Mouse (Mus musculus) C2C12 (cell line): Measurements from ENCODE around the gene Birc3. TPM values are rescaled to one million over a fixed set of nuclear protein-coding genes. Genes with fewer than 3 reads are reported as not detected.
A peak's percentile ranks its signal among the peaks of the same experiment; 100 is the strongest.
"Not testable (repeated sequence)": the region's sequence is repeated elsewhere in the genome, so short reads cannot be mapped to it uniquely, and the experiment has no call there.

Source experiments
- H3K27me3 ChIP-seq: one replicate; pipeline ENCODE4 v1.6.1; 2011; ENCODE audit not compliant: control insufficient read depth, insufficient read depth, insufficient read length
- H3K36me3 ChIP-seq: one replicate; pipeline ENCODE4 v1.6.1; 2011; ENCODE audit not compliant: control insufficient read depth, insufficient read depth
- H3K4me3 ChIP-seq: one replicate; pipeline ENCODE4 v1.5.1; 2011; ENCODE audit warnings: mild to moderate bottlenecking, control low read depth; ENCODE audit not compliant: poor library complexity, insufficient read depth, severe bottlenecking
- H3K79me2 ChIP-seq: one replicate; pipeline ENCODE4 v1.6.1; 2011; ENCODE audit not compliant: control insufficient read depth, insufficient read depth
- H3K79me3 ChIP-seq: one replicate; pipeline ENCODE4 v1.6.1; 2011; ENCODE audit warnings: low read depth, control low read depth
- H3ac ChIP-seq: one replicate; pipeline ENCODE3; 2011; ENCODE audit warnings: low read depth; ENCODE audit not compliant: control insufficient read depth, insufficient read length
- CEBPB ChIP-seq: IDR thresholded peaks from one replicate; pipeline ENCODE4 v1.6.1; 2011; ENCODE audit warnings: low read depth, mild to moderate bottlenecking, control low read depth, moderate library complexity
- CTCF ChIP-seq: IDR thresholded peaks from one replicate; pipeline ENCODE4 v1.5.1; 2011; ENCODE audit not compliant: control insufficient read depth, insufficient read depth, insufficient read length
- FOSL1 ChIP-seq: IDR thresholded peaks from one replicate; pipeline ENCODE4 v1.8.0; 2011; ENCODE audit warnings: mild to moderate bottlenecking, low read length; ENCODE audit not compliant: poor library complexity, insufficient read depth, severe bottlenecking
- MAX ChIP-seq: IDR thresholded peaks from one replicate; pipeline ENCODE4 v1.6.1; 2011; ENCODE audit warnings: mild to moderate bottlenecking, control low read depth
- MYOD1 ChIP-seq: IDR thresholded peaks from one replicate; pipeline ENCODE4 v1.6.1; 2011; ENCODE audit warnings: low read depth; ENCODE audit not compliant: control insufficient read depth, insufficient read length
- MYOG ChIP-seq: IDR thresholded peaks from one replicate; pipeline ENCODE4 v1.6.1; 2011; ENCODE audit not compliant: control insufficient read depth, insufficient read length; ENCODE audit errors: extremely low read depth
- USF1 ChIP-seq: IDR thresholded peaks from one replicate; pipeline ENCODE4 v1.6.1; 2011; ENCODE audit warnings: low read depth, mild to moderate bottlenecking, control low read depth, moderate library complexity
- polyA plus RNA-seq: library from polyadenylated mRNA; unstranded; fragments of >200 nt; fragmentation: generic; extraction: Trizol; gene quantifications from one replicate; pipeline ENCODE4 v1.2.1, GENCODE M21; 2012; ENCODE audit warnings: missing spikeins

The Birc3 gene
- polyA plus RNA-seq, 1 experiment: 0.05 TPM

GRCm38 (mm10) chr9:7903825-7904224, 30.8 kb upstream of the Birc3 start:
- Histone ChIP-seq H3K36me3 (no peaks in the 10 kb centered on the region), H3K27me3 (no peaks in the 10 kb centered on the region), H3K79me2 (no peaks in the 10 kb centered on the region), H3K4me3 (no peak overlapping the region), H3K79me3 (no peaks in the 10 kb centered on the region), H3ac (no peak overlapping the region)
- TF ChIP-seq USF1: no peak
- no peak for TF ChIP-seq MYOD1
- no peak for TF ChIP-seq CEBPB
- no peak for TF ChIP-seq CTCF
- no peak for TF ChIP-seq FOSL1
- no peak for TF ChIP-seq MAX
- TF ChIP-seq MYOG: no peak

GRCm38 (mm10) chr9:7903262-7903661, 30.3 kb upstream of the Birc3 start:
- Histone ChIP-seq H3K79me3 (no peaks in the 10 kb centered on the region), H3ac (no peak overlapping the region), H3K36me3 (no peaks in the 10 kb centered on the region), H3K4me3 (no peak overlapping the region), H3K79me2 (no peaks in the 10 kb centered on the region), H3K27me3 (no peaks in the 10 kb centered on the region)
- TF ChIP-seq MYOD1: no peak
- TF ChIP-seq CEBPB: no peak
- no peak for TF ChIP-seq CTCF
- TF ChIP-seq USF1: no peak
- TF ChIP-seq FOSL1: no peak
- no peak for TF ChIP-seq MAX
- no peak for TF ChIP-seq MYOG

- TF ChIP-seq FOSL1 (no peak), USF1 (no peak), CEBPB (no peak), MAX (no peak)
- H3K79me2 ChIP-seq: no peaks in the 10 kb centered on the region
- H3K36me3 ChIP-seq: no peaks in the 10 kb centered on the region
- H3ac ChIP-seq: no peak overlapping the region
- H3K27me3 ChIP-seq: no peaks in the 10 kb centered on the region
- H3K79me3 ChIP-seq: no peaks in the 10 kb centered on the region
- H3K4me3 ChIP-seq: no peak overlapping the region
Measured at GRCm38 (mm10) chr9:7902311-7902710, 29.3 kb upstream of the Birc3 start.

- no peaks in the 10 kb centered on the region for H3K36me3 ChIP-seq
- no peak overlapping the region for H3K4me3 ChIP-seq
- no peaks in the 10 kb centered on the region for H3K79me3 ChIP-seq
- no peaks in the 10 kb centered on the region for H3K79me2 ChIP-seq
- H3K27me3 ChIP-seq: no peaks in the 10 kb centered on the region
- TF ChIP-seq FOSL1: no peak
- no peak for TF ChIP-seq MYOG
- no peak for TF ChIP-seq CTCF
- TF ChIP-seq MAX: no peak
- no peak for TF ChIP-seq CEBPB
- TF ChIP-seq USF1: no peak
- H3ac ChIP-seq: no peak overlapping the region
Measured at GRCm38 (mm10) chr9:7900965-7901364, 28.0 kb upstream of the Birc3 start.

- no peaks in the 10 kb centered on the region for H3K79me2 ChIP-seq
- no peak overlapping the region for H3ac ChIP-seq
- no peaks in the 10 kb centered on the region for H3K36me3 ChIP-seq
- H3K4me3 ChIP-seq: no peak overlapping the region
- no peak for TF ChIP-seq CEBPB
- TF ChIP-seq MYOD1: no peak
- TF ChIP-seq USF1: no peak
- TF ChIP-seq MAX: no peak
- TF ChIP-seq CTCF: peak; percentile 55
- H3K79me3 ChIP-seq: no peaks in the 10 kb centered on the region
- H3K27me3 ChIP-seq: no peaks in the 10 kb centered on the region
Measured at GRCm38 (mm10) chr9:7897502-7897901, 24.5 kb upstream of the Birc3 start.

- H3K79me3 ChIP-seq, H3K4me3 ChIP-seq, H3K36me3 ChIP-seq, H3K79me2 ChIP-seq, H3K27me3 ChIP-seq, H3ac ChIP-seq: not testable (repeated sequence)
Measured at GRCm38 (mm10) chr9:7891796-7892195, 18.8 kb upstream of the Birc3 start.
